Mouse (Mus musculus): ENCODE results near the gene Tmem79.
"Not testable (repeated sequence)": the region's sequence is repeated elsewhere in the genome, so short reads cannot be mapped to it uniquely, and the experiment has no call there.

Tmem79 gene

GRCm38 (mm10) chr3:88284815-88285564, 51.0 kb downstream of the Tmem79 start:
- DNase-seq (ENCODE audit: low read depth), result not testable (repeated sequence)

- not testable (repeated sequence) for DNase-seq (ENCODE audit: low read depth)
These were observed 54.6 kb downstream of the Tmem79 start for GRCm38 (mm10) chr3:88281141-88281916.

- no peak for DNase-seq (ENCODE audit: low read depth)
These were observed 55.9 kb downstream of the Tmem79 start for GRCm38 (mm10) chr3:88280035-88280434.
